Comparison of ENCODE assay signal across 14 mouse cellular contexts in genomic region chr17:43139916-43140315, GRCm38 (mm10).
A peak's percentile ranks its signal among the peaks of the same experiment; 100 is the strongest.
DNase-seq lines count a peak whose midpoint lies in the region; ATAC-seq and TF ChIP-seq lines count a peak whose summit lies in the region.
"Had no signal": no experiment of that assay in that cellular context is flagged by ENCODE, and none has a peak within 500 bp of the region (broad histone marks: within the 10 kb centered on the region; RNA-seq: fewer than 3 reads in every experiment).

No protein-coding gene starts in this region.

- no peak overlapping the region for H3K27ac ChIP-seq in heart, embryonic 11.5 days (ENCODE audit: low read depth, low read length)
- H3K27ac ChIP-seq in lung, embryonic 14.5 days (ENCODE audit: low read depth), result no peak overlapping the region
- H3K27ac ChIP-seq in heart, postnatal 0 days (ENCODE audit: low read depth), result no peak overlapping the region
- H3K27ac ChIP-seq: hindbrain, embryonic 12.5 days; macrophage; neural tube, embryonic 13.5 days had no signal

- no peak for TF ChIP-seq EP300 in heart, postnatal 0 days (IDR thresholded peaks at IDR 0.05; ENCODE audit: low read depth)

- no peaks in the 10 kb centered on the region for H3K4me1 ChIP-seq in heart, embryonic 11.5 days (ENCODE audit: control insufficient read depth, insufficient read depth, low read length)
- H3K4me1 ChIP-seq in lung, embryonic 14.5 days (ENCODE audit: insufficient read depth), result no peaks in the 10 kb centered on the region
- no peaks in the 10 kb centered on the region for H3K4me1 ChIP-seq in heart, postnatal 0 days (ENCODE audit: control insufficient read depth, insufficient read depth)
- H3K4me1 ChIP-seq: hindbrain, embryonic 12.5 days had no signal

- no peaks in the 10 kb centered on the region for H3K27me3 ChIP-seq in heart, embryonic 11.5 days (ENCODE audit: control insufficient read depth, insufficient read depth, low read length)
- H3K27me3 ChIP-seq in lung, embryonic 14.5 days (ENCODE audit: insufficient read depth, low read length), result no peaks in the 10 kb centered on the region
- H3K27me3 ChIP-seq in heart, postnatal 0 days (ENCODE audit: control insufficient read depth, insufficient read depth, low read length), result no peaks in the 10 kb centered on the region
- H3K27me3 ChIP-seq: hindbrain, embryonic 12.5 days; neural tube, embryonic 13.5 days had no signal

- H3K4me2 ChIP-seq in heart, embryonic 11.5 days, result peak overlapping the region; percentile 35
- 0 out of 2 replicates have a peak overlapping the region, but pooled peaks have one; percentile 11 for H3K4me2 ChIP-seq in lung, embryonic 14.5 days
- H3K4me2 ChIP-seq in heart, postnatal 0 days (ENCODE audit: low read depth, low read length), result 0 out of 2 replicates have a peak overlapping the region, but pooled peaks have one; percentile 9
- H3K4me2 ChIP-seq: hindbrain, embryonic 12.5 days; neural tube, embryonic 13.5 days had no signal

- WGBS in heart, embryonic 11.5 days (ENCODE audit: insufficient replicate concordance), result 33% methylated on average over 7 of the region's 8 CpGs
- WGBS in lung, embryonic 14.5 days, result 32% methylated on average over 8 of the region's 8 CpGs
- WGBS in heart, postnatal 0 days, result 38% methylated on average over 8 of the region's 8 CpGs

- no peak overlapping the region for H3K9ac ChIP-seq in heart, embryonic 11.5 days (ENCODE audit: low read depth, low read length)
- no peak overlapping the region for H3K9ac ChIP-seq in lung, embryonic 14.5 days
- no peak overlapping the region for H3K9ac ChIP-seq in heart, postnatal 0 days (replicated peaks; ENCODE audit: low read depth, low read length)
- H3K9ac ChIP-seq: hindbrain, embryonic 12.5 days; neural tube, embryonic 13.5 days had no signal

- no peaks in the 10 kb centered on the region for H3K36me3 ChIP-seq in heart, embryonic 11.5 days (ENCODE audit: control insufficient read depth, insufficient read depth, low read length)
- no peaks in the 10 kb centered on the region for H3K36me3 ChIP-seq in lung, embryonic 14.5 days (ENCODE audit: insufficient read depth)
- no peaks in the 10 kb centered on the region for H3K36me3 ChIP-seq in heart, postnatal 0 days (replicated peaks; ENCODE audit: control insufficient read depth, insufficient read depth, low read length)
- H3K36me3 ChIP-seq: hindbrain, embryonic 12.5 days; neural tube, embryonic 13.5 days had no signal

- no peaks in the 10 kb centered on the region for H3K9me3 ChIP-seq in heart, embryonic 11.5 days (replicated peaks; ENCODE audit: control insufficient read depth, low read length)
- no peaks in the 10 kb centered on the region for H3K9me3 ChIP-seq in lung, embryonic 14.5 days (ENCODE audit: low read depth, low read length)
- H3K9me3 ChIP-seq in heart, postnatal 0 days (replicated peaks; ENCODE audit: control insufficient read depth, low read length), result no peaks in the 10 kb centered on the region
- H3K9me3 ChIP-seq: hindbrain, embryonic 12.5 days; neural tube, embryonic 13.5 days had no signal

- H3K4me3 ChIP-seq in heart, embryonic 11.5 days (ENCODE audit: low read depth, low read length), result no peak overlapping the region
- no peak overlapping the region for H3K4me3 ChIP-seq in lung, embryonic 14.5 days (ENCODE audit: low read depth, low read length)
- H3K4me3 ChIP-seq in heart, postnatal 0 days (ENCODE audit: low read depth, low read length), result no peak overlapping the region
- H3K4me3 ChIP-seq: hindbrain, embryonic 12.5 days; neural tube, embryonic 13.5 days had no signal

- TF ChIP-seq CTCF in lung, embryonic 14.5 days (IDR thresholded peaks at IDR 0.05; ENCODE audit: low read depth), result no peak
- TF ChIP-seq CTCF in heart, postnatal 0 days (IDR thresholded peaks at IDR 0.05; ENCODE audit: low read depth), result no peak

- no peak for ATAC-seq in heart, embryonic 11.5 days (replicated peaks; ENCODE audit: insufficient number of reproducible peaks, low FRiP score, low TSS enrichment)
- ATAC-seq in lung, embryonic 14.5 days (ENCODE audit: insufficient read depth), result no peak
- no peak for ATAC-seq in heart, postnatal 0 days (ENCODE audit: insufficient read depth, low read depth)
- ATAC-seq in monocyte, adult 5-6 weeks (replicated peaks; ENCODE audit: insufficient number of reproducible peaks, low FRiP score, low TSS enrichment, poor library complexity, severe bottlenecking), result peak; percentile 15; the same call in 1 of the 2 replicates
- ATAC-seq: intestine, embryonic 16.5 days had no signal

- no peak for DNase-seq in heart, adult 8-10 months (ENCODE audit: low spot score)
- DNase-seq in lung, embryonic 14.5 days, result no peak
- DNase-seq in lung, adult 18-20 months, result no peak
- DNase-seq in heart, postnatal 0 days (ENCODE audit: low spot score), result no peak
- no peak for DNase-seq in Muller cell, postnatal 12 days (ENCODE audit: inconsistent ontology term)
- DNase-seq: adrenal gland, postnatal 36 days; kidney, postnatal 25 days; thymus, postnatal 4 days had no signal
